Mouse (Mus musculus) thymus, postnatal 36 days (tissue): ENCODE data around the gene Pdk1.

Experiments used
- DNase-seq, 2 experiments: peaks; one replicate each; pipeline ENCODE4 v3.0.0; 2022; ENCODE audit warnings: mixed read lengths in 2 of 2

The Pdk1 gene

GRCm38 (mm10) chr2:71941005-71941720 is 68.1 kb downstream of the Pdk1 start:
- peak; percentile 11 to 20 for DNase-seq

GRCm38 (mm10) chr2:71941721-71942087 is 68.7 kb downstream of the Pdk1 start:
- DNase-seq = peak in 1 of 2 experiments; percentile 2

DNA sequence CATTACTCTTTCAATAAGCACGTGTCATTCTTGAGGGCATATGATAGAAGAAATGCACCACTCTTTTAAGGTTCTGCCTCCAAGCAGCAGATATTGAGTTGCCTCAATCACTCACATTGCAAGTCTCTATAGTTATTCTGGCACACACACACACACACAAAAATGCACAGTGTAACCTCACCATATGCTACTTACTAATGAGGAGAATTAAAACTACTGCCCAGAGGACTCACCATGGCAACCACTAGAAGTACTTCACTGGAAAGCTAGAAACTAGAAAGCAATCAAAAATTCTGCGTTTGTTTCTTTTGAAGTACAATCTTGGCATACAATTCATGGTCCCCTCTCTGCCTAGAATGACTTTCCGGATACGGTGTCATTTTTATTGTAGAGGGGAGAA is 78.2 kb downstream of the Pdk1 start:
- DNase-seq = no peak
